Mouse (Mus musculus): Measurements from ENCODE around the gene Il2rg. TPM values are rescaled to one million over a fixed set of nuclear protein-coding genes. Genes with fewer than 3 reads are reported as not detected.

The Il2rg gene
- polyA plus RNA-seq (2015; fragmentation: Nextera tagmentation; extraction: Ambion mirVana): 3.3 and 3.8 TPM in 2 replicates

- Histone ChIP-seq H3K4me3 (ENCODE audit: low read depth, low read length) (no peak within 1 kb of the TSS), H3K4me1 (replicated peaks; ENCODE audit: control insufficient read depth, insufficient read depth) (no peaks in the 10 kb centered on the region), H3K9ac (ENCODE audit: low read length) (no peak within 1 kb of the TSS), H3K27ac (replicated peaks) (no peak within 1 kb of the TSS), H3K27me3 (ENCODE audit: control insufficient read depth, insufficient read depth, low read length) (no peaks in the 10 kb centered on the region), H3K4me2 (replicated peaks; ENCODE audit: low read depth) (no peak within 1 kb of the TSS), H3K36me3 (ENCODE audit: control insufficient read depth, insufficient read depth, low read length) (no peaks in the 10 kb centered on the region), H3K9me3 (ENCODE audit: control insufficient read depth, low read length) (no peaks in the 10 kb centered on the region)
- DNase-seq (ENCODE audit: low spot score) (no peak), ATAC-seq (ENCODE audit: low FRiP score, low TSS enrichment) (no peak)
- WGBS: 47% methylated on average over 5 of the region's 5 CpGs
- TF ChIP-seq EP300 (optimal IDR thresholded peaks at IDR 0.05) (no peak), CTCF (IDR thresholded peaks at IDR 0.05; ENCODE audit: low read depth) (no peak)
Observed at GRCm38 (mm10) chrX:101268025-101268754, at the start of gene Il2rg. Gene Il2rg (minus strand): TSS chrX:101268255.

GRCm38 (mm10) chrX:101313625-101314359 is 45.7 kb upstream of the Il2rg start:
- Histone ChIP-seq H3K36me3 (ENCODE audit: control insufficient read depth, insufficient read depth, low read length) (no peaks in the 10 kb centered on the region), H3K27ac (replicated peaks) (no peak overlapping the region), H3K9me3 (ENCODE audit: control insufficient read depth, low read length) (no peaks in the 10 kb centered on the region), H3K4me2 (replicated peaks; ENCODE audit: low read depth) (no peak overlapping the region), H3K27me3 (ENCODE audit: control insufficient read depth, insufficient read depth, low read length) (no peaks in the 10 kb centered on the region), H3K4me1 (replicated peaks; ENCODE audit: control insufficient read depth, insufficient read depth) (no peaks in the 10 kb centered on the region), H3K4me3 (ENCODE audit: low read depth, low read length) (no peak overlapping the region), H3K9ac (ENCODE audit: low read length) (no peak overlapping the region)
- WGBS: 46% methylated on average over 5 of the region's 6 CpGs
- TF ChIP-seq CTCF (IDR thresholded peaks at IDR 0.05; ENCODE audit: low read depth) (no peak), EP300 (optimal IDR thresholded peaks at IDR 0.05) (no peak)
- ATAC-seq (ENCODE audit: low FRiP score, low TSS enrichment): no peak
- no peak for DNase-seq (ENCODE audit: low spot score)

DNA sequence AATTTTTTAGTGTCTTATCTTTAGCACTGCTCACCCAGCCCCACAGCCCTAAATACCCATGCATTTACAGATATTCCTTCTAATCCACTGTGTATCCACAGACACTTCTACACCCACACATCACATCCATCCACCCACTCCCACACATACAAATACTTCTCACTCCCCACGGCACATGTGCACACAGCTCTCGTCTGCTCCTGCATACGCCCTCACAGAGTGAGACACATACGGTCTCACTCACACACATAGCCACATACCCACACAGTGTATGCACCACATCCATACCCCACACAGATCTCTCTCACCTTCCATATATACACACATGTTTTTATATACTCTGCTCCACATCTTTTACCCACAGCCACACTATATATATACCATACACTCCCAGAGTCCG is 41.2 kb upstream of the Il2rg start:
- no peaks in the 10 kb centered on the region for H3K36me3 ChIP-seq (ENCODE audit: control insufficient read depth, insufficient read depth, low read length)
- TF ChIP-seq EP300 (optimal IDR thresholded peaks at IDR 0.05): no peak
- H3K27me3 ChIP-seq (ENCODE audit: control insufficient read depth, insufficient read depth, low read length): no peaks in the 10 kb centered on the region
- H3K9ac ChIP-seq (ENCODE audit: low read length): no peak overlapping the region
- no peak for ATAC-seq (ENCODE audit: low FRiP score, low TSS enrichment)
- H3K4me3 ChIP-seq (ENCODE audit: low read depth, low read length): no peak overlapping the region
- H3K4me1 ChIP-seq (replicated peaks; ENCODE audit: control insufficient read depth, insufficient read depth): no peaks in the 10 kb centered on the region
- no peak overlapping the region for H3K27ac ChIP-seq (replicated peaks)
- no peak overlapping the region for H3K4me2 ChIP-seq (replicated peaks; ENCODE audit: low read depth)
- no peak for DNase-seq (ENCODE audit: low spot score)
- H3K9me3 ChIP-seq (ENCODE audit: control insufficient read depth, low read length): no peaks in the 10 kb centered on the region
- 91% methylated on average over 5 of the region's 5 CpGs for WGBS

- ATAC-seq (ENCODE audit: low FRiP score, low TSS enrichment): no peak
- no peaks in the 10 kb centered on the region for H3K4me1 ChIP-seq (replicated peaks; ENCODE audit: control insufficient read depth, insufficient read depth)
- TF ChIP-seq EP300 (optimal IDR thresholded peaks at IDR 0.05) (no peak), CTCF (IDR thresholded peaks at IDR 0.05; ENCODE audit: low read depth) (no peak)
- WGBS: 69% methylated on average over 2 of the region's 2 CpGs
- no peaks in the 10 kb centered on the region for H3K36me3 ChIP-seq (ENCODE audit: control insufficient read depth, insufficient read depth, low read length)
- H3K27ac ChIP-seq (replicated peaks): no peak overlapping the region
- H3K9ac ChIP-seq (ENCODE audit: low read length): no peak overlapping the region
- DNase-seq (ENCODE audit: low spot score): no peak
- no peak overlapping the region for H3K4me2 ChIP-seq (replicated peaks; ENCODE audit: low read depth)
- H3K4me3 ChIP-seq (ENCODE audit: low read depth, low read length): no peak overlapping the region
- no peaks in the 10 kb centered on the region for H3K9me3 ChIP-seq (ENCODE audit: control insufficient read depth, low read length)
- no peaks in the 10 kb centered on the region for H3K27me3 ChIP-seq (ENCODE audit: control insufficient read depth, insufficient read depth, low read length)
Observed at GRCm38 (mm10) chrX:101304646-101305045, 36.6 kb upstream of the Il2rg start.

GRCm38 (mm10) chrX:101301654-101302053 is 33.6 kb upstream of the Il2rg start:
- TF ChIP-seq CTCF (IDR thresholded peaks at IDR 0.05; ENCODE audit: low read depth) (no peak), EP300 (optimal IDR thresholded peaks at IDR 0.05) (no peak)
- no peak overlapping the region for H3K4me2 ChIP-seq (replicated peaks; ENCODE audit: low read depth)
- H3K4me1 ChIP-seq (replicated peaks; ENCODE audit: control insufficient read depth, insufficient read depth): no peaks in the 10 kb centered on the region
- WGBS: 82% methylated on average over 9 of the region's 9 CpGs
- DNase-seq (ENCODE audit: low spot score) (no peak), ATAC-seq (ENCODE audit: low FRiP score, low TSS enrichment) (no peak)
- H3K36me3 ChIP-seq (ENCODE audit: control insufficient read depth, insufficient read depth, low read length): no peaks in the 10 kb centered on the region
- no peaks in the 10 kb centered on the region for H3K27me3 ChIP-seq (ENCODE audit: control insufficient read depth, insufficient read depth, low read length)
- no peak overlapping the region for H3K9ac ChIP-seq (ENCODE audit: low read length)
- H3K9me3 ChIP-seq (ENCODE audit: control insufficient read depth, low read length): no peaks in the 10 kb centered on the region
- no peak overlapping the region for H3K4me3 ChIP-seq (ENCODE audit: low read depth, low read length)
- H3K27ac ChIP-seq (replicated peaks): no peak overlapping the region

Data from stomach, postnatal 0 days (tissue).